Mouse (Mus musculus) bone marrow, adult 2 months (tissue): ENCODE data around the gene Ccdc124. TPM values are rescaled to one million over a fixed set of nuclear protein-coding genes. Genes with fewer than 3 reads are reported as not detected.
A peak's percentile ranks its signal among the peaks of the same experiment; 100 is the strongest.
"Not testable (repeated sequence)": the region's sequence is repeated elsewhere in the genome, so short reads cannot be mapped to it uniquely, and the experiment has no call there.

ENCODE experiments used
- H3K27ac ChIP-seq: fragments of 200-500 bp; 2 replicates; pipeline ENCODE4 v1.5.1; 2012; ENCODE audit warnings: low read depth, mild to moderate bottlenecking, control low read depth, inconsistent platforms, low read length; ENCODE audit not compliant: control insufficient read depth, poor library complexity, insufficient read depth
- H3K4me1 ChIP-seq: fragments of 200-500 bp; 2 replicates; pipeline ENCODE4 v1.6.1; 2011; ENCODE audit warnings: low read length; ENCODE audit not compliant: control insufficient read depth, insufficient read depth
- H3K4me3 ChIP-seq: fragments of 200-500 bp; replicated peaks from 2 replicates; pipeline ENCODE3; 2011; ENCODE audit warnings: mild to moderate bottlenecking, low read depth, low read length, control low read depth; ENCODE audit not compliant: control insufficient read depth
- CTCF ChIP-seq: fragments of 200-500 bp; IDR thresholded peaks from 2 replicates; pipeline ENCODE4 v1.5.1; 2011; ENCODE audit warnings: low read length, control low read depth; ENCODE audit not compliant: control insufficient read depth, insufficient read depth
- POLR2A ChIP-seq: fragments of 200-500 bp; IDR thresholded peaks from 2 replicates; pipeline ENCODE4 v1.6.1; 2011; ENCODE audit warnings: low read depth, mild to moderate bottlenecking, control low read depth, low read length, borderline replicate concordance; ENCODE audit not compliant: control insufficient read depth
- WGBS: fragments of 180-500 bp; shearing (Covaris S2); methylation state at CpG from one replicate; pipeline ENCODE4 v1.1.7; 2018; 5-methylcytosine and 5-hydroxymethylcytosine counted together
- polyA plus RNA-seq: library from polyadenylated mRNA; stranded (reverse); fragments of >200 nt; gene quantifications from 2 replicates; pipeline ENCODE4 v1.2.4, GENCODE M21; 2011; ENCODE audit warnings: low replicate concordance; ENCODE audit not compliant: missing spikeins, insufficient read depth, insufficient read length

Ccdc124 gene
- polyA plus RNA-seq, 1 experiment: 41.7 TPM

DNA sequence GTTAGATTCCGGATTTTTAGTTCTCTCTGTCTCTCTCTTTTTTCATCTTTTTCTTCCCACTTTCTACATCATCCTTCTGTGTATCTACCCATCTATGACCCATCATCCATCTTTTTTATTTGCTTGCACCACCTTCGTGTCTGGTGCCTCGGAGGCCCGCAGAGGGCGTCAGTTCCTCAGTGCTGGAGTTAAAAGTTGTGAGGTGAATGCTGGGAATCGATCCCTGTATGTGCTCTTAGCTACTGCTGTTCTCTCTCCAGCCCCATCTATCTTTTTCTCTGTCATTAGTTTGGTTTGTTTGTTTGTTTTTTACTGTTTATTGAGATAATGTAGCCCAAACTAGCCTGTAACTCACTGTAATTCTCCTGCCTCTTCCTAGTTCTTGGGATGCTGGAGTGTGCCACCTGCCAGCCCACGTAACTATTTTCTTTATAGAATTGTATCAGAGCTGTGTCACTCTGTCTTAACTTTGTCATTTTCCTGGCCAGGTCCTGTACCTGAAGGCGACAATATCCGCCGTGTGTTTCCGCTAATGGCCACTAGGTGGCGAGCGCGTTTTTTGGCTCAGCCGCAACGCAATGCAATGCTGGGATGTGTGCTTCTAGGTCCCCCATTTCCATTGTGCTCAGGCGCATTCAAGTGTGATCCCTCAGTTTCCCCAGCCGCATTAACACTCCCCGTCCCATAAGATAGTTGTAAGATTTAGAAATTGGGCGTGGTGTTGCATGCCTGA is 24.1 kb upstream of the Ccdc124 start:
- Histone ChIP-seq H3K27ac (peak overlapping the region; percentile 21; the same call in 1 of the 2 replicates), H3K4me3 (peak overlapping the region; percentile 83), H3K4me1 (peaks cover 4% of the 10 kb centered on the region; the same call in 1 of the 2 replicates)
- under 1% methylated on average over 20 of the region's 20 CpGs for WGBS
- peak; percentile 97 for TF ChIP-seq CTCF
- TF ChIP-seq POLR2A: no peak

DNA sequence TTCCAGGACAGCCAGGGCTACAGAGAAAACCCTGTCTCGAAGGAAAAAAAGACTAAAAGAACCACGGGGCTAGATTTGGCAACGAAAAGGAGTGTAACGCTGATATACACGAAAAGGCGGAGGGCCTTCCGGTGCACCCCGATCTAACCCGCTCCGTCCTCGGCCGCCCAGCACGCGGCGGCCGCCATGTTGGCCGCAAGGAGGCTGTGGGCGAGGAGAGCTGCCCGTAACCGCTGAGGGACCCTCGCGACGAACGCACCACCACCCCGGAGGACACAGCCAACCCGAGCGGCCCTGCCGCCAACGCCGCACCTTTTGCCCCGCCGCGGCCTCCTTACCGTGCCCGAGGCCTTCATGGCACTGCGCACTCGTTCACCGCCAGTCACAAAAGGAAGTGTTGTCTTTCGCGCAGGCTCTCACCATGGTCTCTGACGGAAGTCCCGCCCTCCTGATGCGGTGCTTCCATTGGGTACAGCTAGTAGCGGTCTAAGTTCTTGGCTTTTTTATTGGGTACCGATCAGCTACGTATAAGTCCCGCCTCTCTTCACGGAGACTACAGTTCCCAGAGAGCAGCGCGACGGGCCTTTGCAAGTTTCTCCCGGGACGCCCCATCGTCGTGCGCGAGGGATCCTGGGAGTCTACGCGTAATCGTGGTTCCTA is 23.4 kb upstream of the Ccdc124 start, which contains the start of gene Rpl18a:
TSS of gene Rpl18a (minus strand) at position 392 of the 660 bp plus-strand sequence.
- under 1% methylated on average over 60 of the region's 60 CpGs for WGBS
- peak within 1 kb of the TSS; percentile 60 for H3K27ac ChIP-seq
- peaks cover 4% of the 10 kb centered on the region; the same call in 1 of the 2 replicates for H3K4me1 ChIP-seq
- peak within 1 kb of the TSS; percentile 94 for H3K4me3 ChIP-seq
- TF ChIP-seq POLR2A (peak; percentile 93), CTCF (no peak)

DNA sequence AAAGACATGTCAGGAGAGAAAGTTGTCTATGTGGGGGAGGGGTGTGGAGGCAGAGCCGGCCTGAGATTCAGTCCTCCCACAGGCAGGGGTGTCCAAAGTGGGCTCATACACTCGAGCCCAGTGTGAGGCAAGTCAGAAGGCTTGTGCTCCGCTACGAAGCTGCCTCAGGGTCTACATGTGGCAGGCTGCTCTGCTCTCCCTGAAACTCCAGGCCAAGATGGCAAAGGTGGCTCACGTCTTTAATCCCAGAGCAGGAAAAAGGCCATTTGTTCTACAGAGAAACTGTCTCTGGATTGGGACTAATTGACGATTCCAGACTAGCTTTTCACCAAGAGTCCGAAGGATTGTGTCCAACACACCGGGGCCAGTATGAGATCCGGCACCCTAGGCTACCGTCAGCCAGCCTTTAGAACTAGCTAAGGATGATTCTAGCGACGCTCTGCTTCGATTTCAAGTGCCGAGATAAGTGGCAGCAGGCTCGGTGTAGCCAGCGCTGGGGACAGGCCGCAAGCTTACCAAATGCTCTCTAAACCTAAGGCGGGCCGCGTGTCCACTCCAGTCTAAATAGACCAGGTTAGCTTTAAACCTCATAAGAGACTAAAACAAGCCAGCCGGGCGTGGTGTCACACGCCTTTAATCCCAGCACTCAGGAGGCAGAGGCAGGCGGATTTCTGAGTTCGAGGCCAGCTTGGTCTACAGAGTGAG is 22.7 kb upstream of the Ccdc124 start:
- 2% methylated on average over 25 of the region's 25 CpGs for WGBS
- H3K27ac ChIP-seq: peak overlapping the region; percentile 29; the same call in 1 of the 2 replicates
- TF ChIP-seq POLR2A (no peak), CTCF (no peak)
- H3K4me3 ChIP-seq: peak overlapping the region; percentile 94
- H3K4me1 ChIP-seq: peaks cover 4% of the 10 kb centered on the region; the same call in 1 of the 2 replicates

DNA sequence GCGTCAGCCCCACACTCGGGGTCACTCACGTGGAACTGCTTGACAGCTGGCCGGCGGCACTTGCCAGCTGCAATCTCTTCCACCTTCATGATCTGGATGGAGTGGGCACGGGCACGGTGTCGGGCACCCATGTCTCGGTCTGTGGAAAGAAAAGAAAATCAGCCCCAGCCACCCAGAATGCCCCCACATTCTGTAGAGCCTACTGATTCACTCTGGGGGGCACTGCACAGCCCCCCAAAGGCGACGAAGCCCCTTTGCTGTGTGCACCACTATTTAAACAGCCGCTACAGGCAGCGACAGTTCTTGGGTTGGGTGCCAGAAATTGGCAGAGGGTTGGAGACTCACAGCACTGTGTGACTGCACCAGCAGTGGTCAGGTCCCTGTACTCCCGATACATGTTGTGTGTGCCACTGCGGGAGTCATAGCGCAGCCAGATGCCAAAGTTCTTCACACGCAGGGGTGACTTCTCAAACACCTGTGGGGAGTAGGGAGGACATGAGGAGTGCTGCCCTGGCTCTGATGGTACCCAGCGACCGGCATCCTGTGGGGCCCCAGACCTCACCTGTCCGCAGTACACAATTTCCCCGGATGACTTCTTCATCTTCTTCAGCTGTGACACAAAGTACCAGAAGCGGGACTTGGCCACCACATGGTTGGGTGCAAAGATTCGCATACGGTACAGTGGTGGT is 22.0 kb upstream of the Ccdc124 start:
- not testable (repeated sequence) for H3K4me1 ChIP-seq, H3K27ac ChIP-seq, H3K4me3 ChIP-seq
- WGBS: 84% methylated on average over 24 of the region's 24 CpGs

DNA sequence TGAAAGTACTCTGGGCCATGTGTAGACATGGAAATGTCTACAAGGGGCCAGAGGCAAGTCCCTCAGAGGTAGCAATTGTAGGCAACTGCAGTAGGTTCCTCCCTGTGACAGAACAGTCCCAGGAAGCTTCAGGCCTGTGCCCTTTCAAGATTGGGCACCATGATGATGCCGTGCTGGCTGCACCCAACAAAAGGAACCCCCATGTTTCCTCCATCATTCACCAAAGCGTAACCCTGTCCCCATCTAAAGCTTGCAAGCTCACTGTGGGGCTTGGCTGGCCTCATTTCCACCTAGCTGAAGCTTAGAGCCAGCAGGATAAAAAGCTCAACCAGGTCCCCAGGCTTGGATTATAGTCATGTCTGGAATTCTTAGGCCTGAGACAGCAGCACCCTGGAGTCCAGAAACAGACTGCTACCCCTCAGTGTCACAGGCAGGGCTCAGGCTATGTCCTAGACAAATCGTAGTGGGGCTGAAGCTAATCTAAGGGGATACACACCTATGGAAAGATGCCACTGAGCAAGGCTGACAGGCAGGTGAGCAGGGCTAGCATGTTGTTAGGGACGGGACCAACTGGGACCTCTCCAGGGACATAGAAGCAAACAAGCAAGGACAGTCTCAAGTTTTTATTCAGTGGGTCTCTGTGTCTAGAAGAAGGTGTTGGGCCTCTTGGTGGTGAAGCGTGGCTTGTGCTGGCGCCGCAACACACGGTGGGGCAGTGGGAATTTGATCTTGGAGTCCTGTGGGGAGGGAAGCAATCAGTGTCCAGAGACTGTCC is 21.2 kb upstream of the Ccdc124 start:
- Histone ChIP-seq H3K4me3 (no peak overlapping the region), H3K4me1 (peaks cover 4% of the 10 kb centered on the region; the same call in 1 of the 2 replicates), H3K27ac (no peak overlapping the region)
- no peak for TF ChIP-seq CTCF
- 88% methylated on average over 8 of the region's 8 CpGs for WGBS

DNA sequence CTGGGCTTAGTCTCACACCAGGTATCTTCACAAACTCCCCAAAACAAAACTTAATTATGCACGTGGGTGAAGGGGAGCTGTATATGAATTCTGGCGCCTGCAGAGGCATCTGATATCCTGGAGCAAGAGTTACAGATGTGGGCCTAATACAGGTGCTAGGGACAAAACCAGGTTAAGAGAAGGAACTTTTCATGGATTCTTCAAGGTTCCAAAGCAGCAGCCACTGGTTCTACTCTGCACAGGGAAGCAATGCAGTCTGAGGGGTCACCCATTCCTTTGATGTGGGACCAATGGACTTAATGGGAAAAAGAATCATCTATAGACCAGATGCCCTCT is 20.6 kb upstream of the Ccdc124 start:
- H3K27ac ChIP-seq: no peak overlapping the region
- TF ChIP-seq POLR2A: no peak
- TF ChIP-seq CTCF: no peak
- H3K4me3 ChIP-seq: no peak overlapping the region
- WGBS: 65% methylated on average over 2 of the region's 2 CpGs
- H3K4me1 ChIP-seq: peaks cover 4% of the 10 kb centered on the region; the same call in 1 of the 2 replicates

DNA sequence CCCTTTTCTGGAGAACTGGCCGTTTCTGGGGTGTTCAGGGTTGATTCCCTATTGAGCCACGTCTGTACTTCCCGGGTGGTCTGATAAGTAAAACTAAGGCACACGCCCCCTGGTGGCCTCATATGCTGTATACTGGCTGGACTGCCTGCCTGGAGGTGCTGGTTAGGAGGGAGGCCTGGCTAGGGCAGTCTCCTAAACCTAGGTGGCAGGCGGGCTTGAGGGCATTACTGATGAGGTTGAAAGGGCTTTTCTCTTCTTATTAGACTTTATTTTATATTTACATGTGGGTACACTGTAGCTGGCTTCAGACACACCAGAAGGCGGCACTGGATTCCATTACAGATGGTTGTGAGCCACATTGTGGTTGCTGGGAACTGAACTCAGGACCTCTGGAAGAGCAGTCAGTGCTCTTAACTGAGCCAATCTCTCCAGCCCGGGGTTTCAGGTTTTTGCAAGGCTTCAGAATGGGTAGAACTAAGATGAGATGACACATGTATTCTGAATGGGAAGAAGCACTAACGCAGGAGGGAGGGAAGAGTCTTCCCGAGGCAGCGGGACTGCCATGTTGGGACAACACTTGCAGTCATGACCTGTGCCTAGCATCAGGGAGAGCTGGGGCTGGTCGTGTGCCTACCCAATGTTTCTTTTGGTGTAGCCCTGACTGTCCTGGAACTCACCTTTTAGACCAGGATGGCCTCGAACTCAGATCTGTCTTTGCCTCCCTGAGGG is 20.1 kb upstream of the Ccdc124 start:
- 43% methylated on average over 12 of the region's 12 CpGs for WGBS
- Histone ChIP-seq H3K4me3 (no peak overlapping the region), H3K4me1 (peaks cover 4% of the 10 kb centered on the region; the same call in 1 of the 2 replicates), H3K27ac (no peak overlapping the region)
- TF ChIP-seq CTCF: peak; percentile 74
- no peak for TF ChIP-seq POLR2A
